Mouse (Mus musculus) neural tube, embryonic 12.5 days (tissue): ENCODE measurements around the gene Lipn. TPM values are rescaled to one million over a fixed set of nuclear protein-coding genes. Genes with fewer than 3 reads are reported as not detected.

Experiments
- ATAC-seq: fragments of 200-750 bp; cut with Nextera tagmentation; 2 replicates; pipeline ENCODE4 v1.8.0; 2017; ENCODE audit warnings: low read depth, mild to moderate bottlenecking, moderate TSS enrichment, moderate library complexity; ENCODE audit not compliant: low FRiP score
- H3K27ac ChIP-seq: fragments of 300-500 bp; sonication (generic); 2 replicates; pipeline ENCODE4 v1.5.1; 2016
- H3K27me3 ChIP-seq: fragments of 300-500 bp; sonication (generic); replicated peaks from 2 replicates; pipeline ENCODE4 v1.6.1; 2016; ENCODE audit warnings: mild to moderate bottlenecking
- H3K36me3 ChIP-seq: fragments of 300-500 bp; sonication (generic); 2 replicates; pipeline ENCODE4 v1.6.1; 2016; ENCODE audit warnings: mild to moderate bottlenecking
- H3K4me1 ChIP-seq: fragments of 300-500 bp; sonication (generic); 2 replicates; pipeline ENCODE4 v1.6.1; 2016
- H3K4me2 ChIP-seq: fragments of 300-500 bp; sonication (generic); replicated peaks from 2 replicates; pipeline ENCODE4 v1.6.1; 2016; ENCODE audit warnings: mild to moderate bottlenecking
- H3K4me3 ChIP-seq: fragments of 300-500 bp; sonication (generic); 2 replicates; pipeline ENCODE4 v1.5.1; 2016
- H3K9ac ChIP-seq: fragments of 300-500 bp; sonication (generic); 2 replicates; pipeline ENCODE4 v1.6.1; 2016; ENCODE audit warnings: mild to moderate bottlenecking
- H3K9me3 ChIP-seq: fragments of 300-500 bp; sonication (generic); 2 replicates; pipeline ENCODE4 v1.6.1; 2016; ENCODE audit warnings: mild to moderate bottlenecking
- WGBS: fragments of 180-500 bp; shearing (Covaris S2); methylation state at CpG from one replicate; pipeline ENCODE4 v1.1.7; 2016; 5-methylcytosine and 5-hydroxymethylcytosine counted together
- microRNA-seq: library from miRNA; unstranded; fragments of <30 nt; microRNA quantifications from one replicate; pipeline ENCODE4, GENCODE M21; 2017
- polyA plus RNA-seq: library from polyadenylated mRNA; unstranded; fragments of >200 nt; fragmentation: Nextera tagmentation; extraction: Ambion mirVana; gene quantifications from 2 replicates; pipeline ENCODE4 v1.2.1, GENCODE M21; 2016

The Lipn gene
- polyA plus RNA-seq, 1 experiment from 2014 or later: not detected

GRCm38 (mm10) chr19:34095381-34095780 is 28.2 kb downstream of the Lipn start:
- Histone ChIP-seq H3K4me3 (no peak overlapping the region), H3K4me2 (no peak overlapping the region), H3K27ac (no peak overlapping the region), H3K9ac (no peak overlapping the region), H3K4me1 (no peaks in the 10 kb centered on the region), H3K36me3 (no peaks in the 10 kb centered on the region), H3K9me3 (no peaks in the 10 kb centered on the region), H3K27me3 (no peaks in the 10 kb centered on the region)
- WGBS: 85% methylated on average over 5 of the region's 5 CpGs
- no peak for ATAC-seq

- no peak for ATAC-seq
- Histone ChIP-seq H3K9me3 (no peaks in the 10 kb centered on the region), H3K27me3 (no peaks in the 10 kb centered on the region), H3K9ac (no peak overlapping the region), H3K27ac (no peak overlapping the region), H3K4me3 (no peak overlapping the region), H3K4me1 (no peaks in the 10 kb centered on the region), H3K36me3 (no peaks in the 10 kb centered on the region), H3K4me2 (no peak overlapping the region)
- WGBS: 78% methylated on average over 1 of the region's 1 CpGs
Observed at GRCm38 (mm10) chr19:34096228-34096627, 29.1 kb downstream of the Lipn start.

- H3K27ac ChIP-seq: no peak within 1 kb of the TSS
- H3K9ac ChIP-seq: no peak within 1 kb of the TSS
Observed at GRCm38 (mm10) chr19:34100633-34101032, 33.5 kb downstream of the Lipn start, which contains the start of gene Lipm. Gene Lipm (plus strand): TSS chr19:34100933.

GRCm38 (mm10) chr19:34101888-34102287 is 34.7 kb downstream of the Lipn start:
- Histone ChIP-seq H3K36me3 (no peaks in the 10 kb centered on the region), H3K27ac (no peak overlapping the region), H3K9ac (no peak overlapping the region), H3K27me3 (no peaks in the 10 kb centered on the region), H3K4me3 (no peak overlapping the region), H3K9me3 (no peaks in the 10 kb centered on the region), H3K4me1 (no peaks in the 10 kb centered on the region), H3K4me2 (no peak overlapping the region)
- no peak for ATAC-seq
- WGBS: 91% methylated on average over 7 of the region's 7 CpGs

More at GRCm38 (mm10) chr19:34100633-34101032, 33.5 kb downstream of the Lipn start, which contains the start of gene Lipm:
- 87% methylated on average over 4 of the region's 4 CpGs for WGBS
- Histone ChIP-seq H3K4me1 (no peaks in the 10 kb centered on the region), H3K4me2 (no peak within 1 kb of the TSS), H3K4me3 (no peak within 1 kb of the TSS), H3K9me3 (no peaks in the 10 kb centered on the region), H3K27me3 (no peaks in the 10 kb centered on the region), H3K36me3 (no peaks in the 10 kb centered on the region)
- ATAC-seq: no peak

GRCm38 (mm10) chr19:34104841-34105240 is 37.7 kb downstream of the Lipn start:
- ATAC-seq: no peak
- no peak overlapping the region for H3K9ac ChIP-seq
- no peaks in the 10 kb centered on the region for H3K4me1 ChIP-seq
- no peaks in the 10 kb centered on the region for H3K27me3 ChIP-seq
- H3K36me3 ChIP-seq: no peaks in the 10 kb centered on the region
- H3K27ac ChIP-seq: no peak overlapping the region
- H3K9me3 ChIP-seq: no peaks in the 10 kb centered on the region
- H3K4me3 ChIP-seq: no peak overlapping the region
- WGBS: 91% methylated on average over 3 of the region's 3 CpGs
- H3K4me2 ChIP-seq: no peak overlapping the region

- no peak for ATAC-seq
- WGBS: 82% methylated on average over 1 of the region's 1 CpGs
- no peaks in the 10 kb centered on the region for H3K4me1 ChIP-seq
Observed at GRCm38 (mm10) chr19:34119102-34119501, 51.9 kb downstream of the Lipn start.

GRCm38 (mm10) chr19:34119653-34120052 is 52.5 kb downstream of the Lipn start:
- no peak overlapping the region for H3K9ac ChIP-seq
- no peak overlapping the region for H3K4me3 ChIP-seq
- no peaks in the 10 kb centered on the region for H3K9me3 ChIP-seq
- no peaks in the 10 kb centered on the region for H3K36me3 ChIP-seq
- no peak overlapping the region for H3K4me2 ChIP-seq
- H3K27me3 ChIP-seq: no peaks in the 10 kb centered on the region
- no peak overlapping the region for H3K27ac ChIP-seq
- 86% methylated on average over 4 of the region's 4 CpGs for WGBS
- H3K4me1 ChIP-seq: no peaks in the 10 kb centered on the region
- no peak for ATAC-seq

More at GRCm38 (mm10) chr19:34119102-34119501, 51.9 kb downstream of the Lipn start:
- no peak overlapping the region for H3K4me3 ChIP-seq
- no peaks in the 10 kb centered on the region for H3K36me3 ChIP-seq
- H3K9ac ChIP-seq: no peak overlapping the region
- no peaks in the 10 kb centered on the region for H3K9me3 ChIP-seq
- no peaks in the 10 kb centered on the region for H3K27me3 ChIP-seq
- H3K27ac ChIP-seq: no peak overlapping the region
- H3K4me2 ChIP-seq: no peak overlapping the region

- no peaks in the 10 kb centered on the region for H3K27me3 ChIP-seq
- 77% methylated on average over 3 of the region's 3 CpGs for WGBS
Observed at GRCm38 (mm10) chr19:34120107-34120731, 53.1 kb downstream of the Lipn start.

More at GRCm38 (mm10) chr19:34120107-34120731, 53.1 kb downstream of the Lipn start:
- Histone ChIP-seq H3K4me1 (no peaks in the 10 kb centered on the region), H3K36me3 (no peaks in the 10 kb centered on the region), H3K27ac (no peak overlapping the region), H3K4me3 (no peak overlapping the region), H3K4me2 (no peak overlapping the region), H3K9me3 (no peaks in the 10 kb centered on the region), H3K9ac (no peak overlapping the region)
- no peak for ATAC-seq

Small RNA genes within 50 kb of the gene (microRNA-seq; reads per million reads assigned to microRNA genes)
- gene Gm23334: not detected

Other genes starting within 250 kb of the Lipn start
- gene Lipf, start 106.2 kb upstream of the Lipn start, polyA plus RNA-seq: not detected in 2 replicates
- gene Lipk, start 59.1 kb upstream of the Lipn start, polyA plus RNA-seq: not detected in 2 replicates
- gene Lipm, start 33.6 kb downstream of the Lipn start, polyA plus RNA-seq: not detected in 2 replicates
- 0.19 and 0.20 TPM in 2 replicates for gene Ankrd22, start 98.7 kb downstream of the Lipn start, polyA plus RNA-seq
- 5.8 and 6.8 TPM in 2 replicates for gene Stambpl1, start 124.9 kb downstream of the Lipn start, polyA plus RNA-seq
- 45.0 and 60.4 TPM in 2 replicates for gene Acta2, start 188.2 kb downstream of the Lipn start, polyA plus RNA-seq
- 0.24 and 0.75 TPM in 2 replicates for gene Fas, start 223.3 kb downstream of the Lipn start, polyA plus RNA-seq